Mouse (Mus musculus): ENCODE measurements at regions not wholly inside any gene's neighbourhood (a gene's known extent, or its start where the extent isn't known, plus 50 kb on each side); places are given as distances from the start of the nearest gene placed in this dataset.
"Not testable (repeated sequence)": the region's sequence is repeated elsewhere in the genome, so short reads cannot be mapped to it uniquely, and the experiment has no call there.

DNA sequence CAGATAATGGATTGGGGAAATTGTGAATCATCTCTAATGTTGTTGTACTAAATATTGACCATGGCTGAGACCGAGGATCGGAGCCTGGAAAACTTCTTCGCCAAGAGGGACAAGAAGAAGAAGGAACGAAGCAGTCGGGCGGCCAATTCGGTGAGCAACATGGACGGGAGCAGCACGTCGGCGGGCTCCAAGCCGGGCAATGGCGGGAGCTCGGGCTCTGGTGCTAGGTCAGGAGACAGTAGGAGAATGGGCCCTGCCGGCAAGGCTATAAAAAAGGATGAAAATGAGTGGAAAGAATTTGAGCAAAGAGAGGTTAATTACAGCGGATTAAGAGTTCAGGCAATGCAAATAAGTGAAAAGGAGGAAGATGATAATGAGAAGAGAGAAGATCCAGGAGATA is 55.0 kb upstream of the Zfp990 start:
- not testable (repeated sequence) for H3K4me3 ChIP-seq; H3K4me2 ChIP-seq (ENCODE audit: low read depth); H3K79me2 ChIP-seq (ENCODE audit: control insufficient read depth, insufficient read depth); H3K36me3 ChIP-seq (ENCODE audit: control insufficient read depth, insufficient read depth); H3ac ChIP-seq (ENCODE audit: control insufficient read depth, insufficient read length); H3K27me3 ChIP-seq (ENCODE audit: control insufficient read depth, insufficient read depth, insufficient read length)

DNA sequence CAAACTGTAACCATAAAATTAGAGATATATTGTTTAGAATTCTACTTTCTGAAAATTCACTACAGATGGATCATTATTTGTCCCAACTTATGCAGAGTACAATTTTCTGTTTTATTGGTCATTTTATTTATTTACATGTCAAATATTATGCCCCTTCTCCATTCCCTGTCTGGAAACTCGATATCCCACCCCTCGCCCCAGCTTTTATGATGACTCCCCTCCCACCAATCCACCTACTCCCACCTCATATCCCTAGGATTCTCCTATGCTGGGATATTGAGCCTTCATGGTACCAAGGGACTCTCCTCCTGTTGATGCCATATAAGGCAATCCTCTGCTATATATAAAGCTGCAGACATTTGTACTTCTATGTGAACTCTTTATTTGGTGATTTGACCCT is 62.0 kb upstream of the Zfp990 start:
- H3K27me3 ChIP-seq (ENCODE audit: control insufficient read depth, insufficient read depth, insufficient read length), result no peaks in the 10 kb centered on the region
- H3K36me3 ChIP-seq (ENCODE audit: control insufficient read depth, insufficient read depth), result no peaks in the 10 kb centered on the region
- H3K4me2 ChIP-seq (ENCODE audit: low read depth), result no peak overlapping the region
- no peaks in the 10 kb centered on the region for H3K79me2 ChIP-seq (ENCODE audit: control insufficient read depth, insufficient read depth)
- no peak overlapping the region for H3ac ChIP-seq (ENCODE audit: control insufficient read depth, insufficient read length)
- H3K4me3 ChIP-seq, result no peak overlapping the region
- no peak for TF ChIP-seq USF1 (IDR thresholded peaks at IDR 0.05; ENCODE audit: low read depth)
- TF ChIP-seq CEBPB (IDR thresholded peaks at IDR 0.05; ENCODE audit: insufficient read depth, poor library complexity, severe bottlenecking), result no peak
- TF ChIP-seq E2F4 (IDR thresholded peaks at IDR 0.05; ENCODE audit: insufficient read depth), result no peak
- no peak for TF ChIP-seq TCF12 (IDR thresholded peaks at IDR 0.05; ENCODE audit: insufficient read depth, poor library complexity, severe bottlenecking)

DNA sequence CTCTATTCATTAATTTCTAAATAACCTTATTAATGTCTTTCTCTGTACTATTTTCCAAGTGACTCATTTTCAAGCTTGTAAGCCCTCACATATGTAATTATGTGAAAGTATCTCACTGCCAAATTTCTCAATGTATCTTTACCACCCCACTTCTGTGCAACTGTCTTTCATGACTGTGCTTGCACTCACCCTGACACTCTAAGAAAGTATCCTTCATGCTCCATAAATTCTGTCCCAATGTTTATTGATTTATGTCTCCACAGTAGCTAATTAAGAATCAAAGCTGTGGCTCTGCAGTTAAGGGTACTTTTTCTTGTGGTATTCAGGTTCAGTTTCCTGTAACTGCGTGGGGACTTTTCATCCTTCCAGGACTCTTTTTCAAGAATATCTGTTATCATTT is 73.8 kb upstream of the Zfp990 start:
- not testable (repeated sequence) for H3K36me3 ChIP-seq (ENCODE audit: control insufficient read depth, insufficient read depth); H3K27me3 ChIP-seq (ENCODE audit: control insufficient read depth, insufficient read depth, insufficient read length); H3K4me2 ChIP-seq (ENCODE audit: low read depth); H3K4me3 ChIP-seq; H3ac ChIP-seq (ENCODE audit: control insufficient read depth, insufficient read length); H3K79me2 ChIP-seq (ENCODE audit: control insufficient read depth, insufficient read depth)

DNA sequence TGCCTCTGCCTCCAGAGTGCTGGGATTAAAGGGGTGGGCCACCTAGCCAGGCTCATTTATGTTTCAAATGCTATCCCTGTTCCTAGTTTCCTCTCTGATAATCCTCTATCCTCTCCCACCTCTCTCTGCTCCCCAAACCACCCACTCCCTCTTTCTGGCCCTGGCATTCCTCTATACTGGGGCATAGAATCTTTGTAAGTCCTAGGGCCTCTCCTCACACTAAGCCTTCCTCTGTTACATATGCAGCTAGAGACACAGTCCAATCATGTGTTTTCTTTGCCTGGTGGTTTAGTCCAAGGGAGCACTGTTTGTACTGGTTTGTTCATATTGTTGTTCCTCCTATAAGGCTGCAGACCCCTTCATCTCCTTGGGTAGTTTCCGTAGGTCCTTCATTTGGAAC is 76.0 kb upstream of the Zfp990 start:
- no peak overlapping the region for H3ac ChIP-seq (ENCODE audit: control insufficient read depth, insufficient read length)
- H3K36me3 ChIP-seq (ENCODE audit: control insufficient read depth, insufficient read depth), result no peaks in the 10 kb centered on the region
- H3K4me2 ChIP-seq (ENCODE audit: low read depth), result no peak overlapping the region
- no peaks in the 10 kb centered on the region for H3K27me3 ChIP-seq (ENCODE audit: control insufficient read depth, insufficient read depth, insufficient read length)
- no peaks in the 10 kb centered on the region for H3K79me2 ChIP-seq (ENCODE audit: control insufficient read depth, insufficient read depth)
- TF ChIP-seq SRF (IDR thresholded peaks at IDR 0.05; ENCODE audit: control insufficient read depth, insufficient read length, low read depth), result no peak
- TF ChIP-seq MYOG (IDR thresholded peaks at IDR 0.05; ENCODE audit: control insufficient read depth in 1 of 3, insufficient read depth in 1 of 3, insufficient read length in 2 of 3, low read depth in 2 of 3), result no peak
- no peak for TF ChIP-seq MAX (IDR thresholded peaks at IDR 0.05; ENCODE audit: low read depth)
- TF ChIP-seq REST (IDR thresholded peaks at IDR 0.05; ENCODE audit: insufficient read depth, insufficient read length), result no peak
- TF ChIP-seq POLR2AphosphoS2 (IDR thresholded peaks at IDR 0.05; ENCODE audit: insufficient read length, low read depth), result no peak
- no peak for TF ChIP-seq E2F4 (IDR thresholded peaks at IDR 0.05; ENCODE audit: insufficient read depth)
- no peak for TF ChIP-seq POLR2A (IDR thresholded peaks at IDR 0.05; ENCODE audit: insufficient read length, low read depth)
- no peak for TF ChIP-seq MYOD1 (IDR thresholded peaks at IDR 0.05; ENCODE audit: control insufficient read depth in 1 of 3, insufficient read length in 2 of 3, low read depth in 2 of 3)
- no peak for TF ChIP-seq TCF3 (IDR thresholded peaks at IDR 0.05; ENCODE audit: insufficient read length, low read depth)
- no peak for TF ChIP-seq TCF12 (IDR thresholded peaks at IDR 0.05; ENCODE audit: insufficient read depth, poor library complexity, severe bottlenecking)
- no peak for TF ChIP-seq CEBPB (IDR thresholded peaks at IDR 0.05; ENCODE audit: insufficient read depth, poor library complexity, severe bottlenecking)
- no peak overlapping the region for H3K4me3 ChIP-seq

- no peak overlapping the region for H3ac ChIP-seq (ENCODE audit: control insufficient read depth, insufficient read length)
- TF ChIP-seq E2F4 (IDR thresholded peaks at IDR 0.05; ENCODE audit: insufficient read depth) (no peak), CEBPB (IDR thresholded peaks at IDR 0.05; ENCODE audit: insufficient read depth, poor library complexity, severe bottlenecking) (no peak), SRF (IDR thresholded peaks at IDR 0.05; ENCODE audit: control insufficient read depth, insufficient read length, low read depth) (no peak), TCF12 (IDR thresholded peaks at IDR 0.05; ENCODE audit: insufficient read depth, poor library complexity, severe bottlenecking) (no peak), MYOG (IDR thresholded peaks at IDR 0.05; ENCODE audit: control insufficient read depth in 1 of 3, insufficient read depth in 1 of 3, insufficient read length in 2 of 3, low read depth in 2 of 3) (no peak), POLR2A (IDR thresholded peaks at IDR 0.05; ENCODE audit: insufficient read length, low read depth) (no peak)
- no peak overlapping the region for H3K4me2 ChIP-seq (ENCODE audit: low read depth)
Observed at GRCm38 (mm10) chr4:145434071-145434470, 76.5 kb upstream of the Zfp990 start.

GRCm38 (mm10) chr4:145433235-145433634 is 77.3 kb upstream of the Zfp990 start:
- not testable (repeated sequence) for H3K79me2 ChIP-seq (ENCODE audit: control insufficient read depth, insufficient read depth); H3K36me3 ChIP-seq (ENCODE audit: control insufficient read depth, insufficient read depth); H3ac ChIP-seq (ENCODE audit: control insufficient read depth, insufficient read length); H3K4me2 ChIP-seq (ENCODE audit: low read depth); H3K27me3 ChIP-seq (ENCODE audit: control insufficient read depth, insufficient read depth, insufficient read length)
- peak overlapping the region; percentile 17 for H3K4me3 ChIP-seq

More at GRCm38 (mm10) chr4:145434071-145434470, 76.5 kb upstream of the Zfp990 start:
- Histone ChIP-seq H3K4me3 (no peak overlapping the region), H3K36me3 (ENCODE audit: control insufficient read depth, insufficient read depth) (no peaks in the 10 kb centered on the region), H3K27me3 (ENCODE audit: control insufficient read depth, insufficient read depth, insufficient read length) (no peaks in the 10 kb centered on the region), H3K79me2 (ENCODE audit: control insufficient read depth, insufficient read depth) (no peaks in the 10 kb centered on the region)
